Mouse (Mus musculus) large intestine, adult 2 months (tissue): ENCODE measurements at regions not wholly inside any gene's neighbourhood (a gene's known extent, or its start where the extent isn't known, plus 50 kb on each side); places are given as distances from the start of the nearest gene placed in this dataset.

Experiments used
- DNase-seq: peaks from one replicate; pipeline ENCODE4 v3.0.0-alpha.2; 2012; ENCODE audit warnings: low read depth, low spot score
- WGBS: fragments of 180-500 bp; shearing (Covaris S2); methylation state at CpG from one replicate; pipeline ENCODE4 v1.1.7; 2018; 5-methylcytosine and 5-hydroxymethylcytosine counted together

GRCm38 (mm10) chr10:60893810-60894147 lies 62.4 kb upstream of the Unc5b start:
- DNase-seq = no peak
- WGBS = 53% methylated on average over 4 of the region's 4 CpGs

- no peak for DNase-seq
- WGBS = 54% methylated on average over 22 of the region's 22 CpGs
Measured at GRCm38 (mm10) chr10:60893130-60893809, 61.9 kb upstream of the Unc5b start.

- WGBS = 14% methylated on average over 4 of the region's 4 CpGs
- DNase-seq = no peak
Measured at GRCm38 (mm10) chr10:60892730-60893129, 61.3 kb upstream of the Unc5b start.

- DNase-seq = no peak
- WGBS = 72% methylated on average over 13 of the region's 13 CpGs
Measured at GRCm38 (mm10) chr10:60891476-60892170, 60.2 kb upstream of the Unc5b start.

GRCm38 (mm10) chr10:60889792-60890191 lies 58.4 kb upstream of the Unc5b start:
- no peak for DNase-seq
- WGBS = 84% methylated on average over 13 of the region's 13 CpGs

- WGBS = 48% methylated on average over 7 of the region's 7 CpGs
- DNase-seq = no peak
Measured at GRCm38 (mm10) chr10:60888541-60888940, 57.2 kb upstream of the Unc5b start.

GRCm38 (mm10) chr10:60885348-60886275 lies 54.2 kb upstream of the Unc5b start:
- WGBS = 25% methylated on average over 25 of the region's 25 CpGs
- no peak for DNase-seq

GRCm38 (mm10) chr10:60884806-60885205 lies 53.4 kb upstream of the Unc5b start:
- 91% methylated on average over 5 of the region's 5 CpGs for WGBS
- DNase-seq = no peak
